Mouse (Mus musculus): ENCODE measurements at regions not wholly inside any gene's neighbourhood (a gene's known extent, or its start where the extent isn't known, plus 50 kb on each side); places are given as distances from the start of the nearest gene placed in this dataset.

DNA sequence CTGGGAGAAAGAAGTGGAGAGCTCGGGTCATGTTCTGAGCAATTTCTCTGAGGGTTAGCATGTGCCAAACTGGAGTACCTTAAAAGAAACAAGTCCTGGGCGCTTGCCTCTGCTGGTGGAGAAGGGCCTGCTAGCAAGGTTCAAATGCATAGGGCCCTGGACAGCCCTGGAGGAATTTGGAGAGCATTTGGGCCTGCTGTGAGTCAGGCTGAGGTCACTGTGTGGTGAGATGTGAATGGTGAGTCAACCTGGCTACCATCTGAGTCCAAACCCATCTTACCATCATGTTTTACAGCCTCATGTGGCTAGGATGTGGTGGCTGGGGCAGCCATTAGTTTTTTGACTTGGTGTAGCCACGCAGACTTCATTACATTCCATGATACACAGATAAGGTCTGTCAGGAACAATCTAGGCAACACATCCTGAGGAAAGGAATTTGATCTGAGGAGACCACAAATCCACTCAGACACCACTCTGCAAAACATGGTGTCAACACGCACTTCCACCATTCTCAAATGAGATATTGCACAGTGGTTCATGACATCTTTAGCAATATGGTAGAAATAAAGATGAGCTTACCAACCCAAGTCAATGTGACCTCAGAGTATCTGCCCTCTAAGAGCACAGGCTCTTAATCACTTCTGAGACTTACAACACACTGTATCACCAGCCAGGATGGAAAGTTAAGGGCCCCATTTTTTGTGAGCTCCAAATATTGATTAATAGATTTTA is 83.1 kb downstream of the Thbs2 start:
- Histone ChIP-seq H3K9me3 (replicated peaks; ENCODE audit: control insufficient read depth, insufficient read depth, low read length, poor library complexity, severe bottlenecking) (no peaks in the 10 kb centered on the region), H3K4me1 (ENCODE audit: control insufficient read depth, insufficient read depth, low read length) (no peaks in the 10 kb centered on the region), H3K36me3 (ENCODE audit: control insufficient read depth, insufficient read depth, low read length, poor library complexity, severe bottlenecking) (no peaks in the 10 kb centered on the region), H3K4me3 (ENCODE audit: low read depth, low read length) (no peak overlapping the region), H3K27ac (ENCODE audit: insufficient read depth, low read length) (no peak overlapping the region), H3K9ac (ENCODE audit: low read depth, poor library complexity, severe bottlenecking) (no peak overlapping the region), H3K27me3 (ENCODE audit: control insufficient read depth, insufficient read depth, low read length, poor library complexity, severe bottlenecking) (no peaks in the 10 kb centered on the region)
- no peak for TF ChIP-seq CTCF (IDR thresholded peaks at IDR 0.05; ENCODE audit: low read depth, low read length)
- TF ChIP-seq POLR2A (IDR thresholded peaks at IDR 0.05; ENCODE audit: insufficient read depth, low read length) = no peak
- TF ChIP-seq EP300 (IDR thresholded peaks at IDR 0.05; ENCODE audit: insufficient read depth, low read depth, low read length) = no peak

DNA sequence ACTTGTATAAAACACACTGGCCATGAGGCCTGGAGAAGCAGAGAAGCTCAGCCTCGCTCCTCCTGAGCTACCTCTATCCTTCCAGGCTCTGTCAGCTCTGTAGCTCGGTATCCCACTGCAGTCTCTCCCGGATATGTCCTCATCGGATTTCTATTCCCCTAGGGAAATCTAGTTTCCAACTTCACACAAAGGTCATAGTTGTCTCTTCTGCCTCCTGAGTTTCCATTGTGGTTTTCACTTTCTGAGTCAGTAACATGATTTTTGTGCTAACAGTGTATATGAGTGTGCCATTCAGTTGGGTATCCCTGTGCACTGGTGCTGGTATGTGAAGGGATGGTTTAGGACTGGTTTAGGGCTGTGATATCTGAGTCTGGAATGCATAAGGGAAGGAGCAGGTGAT is 85.2 kb downstream of the Thbs2 start:
- no peak for TF ChIP-seq EP300 (IDR thresholded peaks at IDR 0.05; ENCODE audit: insufficient read depth, low read depth, low read length)
- no peak for TF ChIP-seq POLR2A (IDR thresholded peaks at IDR 0.05; ENCODE audit: insufficient read depth, low read length)
- TF ChIP-seq CTCF (IDR thresholded peaks at IDR 0.05; ENCODE audit: low read depth, low read length) = no peak
- Histone ChIP-seq H3K36me3 (ENCODE audit: control insufficient read depth, insufficient read depth, low read length, poor library complexity, severe bottlenecking) (no peaks in the 10 kb centered on the region), H3K9me3 (replicated peaks; ENCODE audit: control insufficient read depth, insufficient read depth, low read length, poor library complexity, severe bottlenecking) (no peaks in the 10 kb centered on the region), H3K9ac (ENCODE audit: low read depth, poor library complexity, severe bottlenecking) (no peak overlapping the region), H3K27me3 (ENCODE audit: control insufficient read depth, insufficient read depth, low read length, poor library complexity, severe bottlenecking) (no peaks in the 10 kb centered on the region), H3K27ac (ENCODE audit: insufficient read depth, low read length) (no peak overlapping the region), H3K4me3 (ENCODE audit: low read depth, low read length) (no peak overlapping the region), H3K4me1 (ENCODE audit: control insufficient read depth, insufficient read depth, low read length) (no peaks in the 10 kb centered on the region)

DNA sequence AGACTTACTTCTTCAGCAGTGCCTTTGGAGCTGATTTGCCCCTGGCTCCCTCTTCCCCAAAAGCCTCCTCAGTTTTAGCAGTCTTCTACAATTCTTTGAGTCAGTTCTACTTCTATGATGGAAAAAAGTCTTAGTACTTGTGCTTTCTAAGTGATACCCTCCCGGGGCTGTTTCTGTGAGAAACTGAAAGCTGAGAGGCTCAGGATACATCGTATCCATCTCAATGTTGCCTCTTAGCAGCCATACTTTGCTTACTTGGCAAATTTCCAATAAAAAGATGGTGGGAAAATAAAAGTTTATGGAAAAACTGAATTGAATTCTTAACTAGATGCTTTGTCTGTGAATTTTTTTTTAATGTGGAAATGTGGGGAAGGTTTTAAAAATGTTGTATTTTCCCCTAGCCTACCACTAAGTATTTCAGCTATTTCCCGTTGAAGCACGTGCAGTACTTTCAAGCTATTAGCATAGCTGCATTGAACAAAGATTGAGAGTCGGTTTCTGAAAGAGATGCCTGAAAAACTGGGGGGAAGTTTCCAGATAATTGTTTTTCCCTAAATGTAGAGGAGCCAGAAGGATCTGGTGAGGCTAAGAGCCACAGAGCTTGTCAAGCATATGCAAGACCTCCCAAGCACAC is 87.6 kb downstream of the Thbs2 start:
- Histone ChIP-seq H3K4me3 (ENCODE audit: low read depth, low read length) (no peak overlapping the region), H3K27ac (ENCODE audit: insufficient read depth, low read length) (no peak overlapping the region), H3K9me3 (replicated peaks; ENCODE audit: control insufficient read depth, insufficient read depth, low read length, poor library complexity, severe bottlenecking) (no peaks in the 10 kb centered on the region), H3K36me3 (ENCODE audit: control insufficient read depth, insufficient read depth, low read length, poor library complexity, severe bottlenecking) (no peaks in the 10 kb centered on the region), H3K4me1 (ENCODE audit: control insufficient read depth, insufficient read depth, low read length) (no peaks in the 10 kb centered on the region), H3K27me3 (ENCODE audit: control insufficient read depth, insufficient read depth, low read length, poor library complexity, severe bottlenecking) (no peaks in the 10 kb centered on the region), H3K9ac (ENCODE audit: low read depth, poor library complexity, severe bottlenecking) (no peak overlapping the region)
- TF ChIP-seq EP300 (IDR thresholded peaks at IDR 0.05; ENCODE audit: insufficient read depth, low read depth, low read length) (no peak), POLR2A (IDR thresholded peaks at IDR 0.05; ENCODE audit: insufficient read depth, low read length) (no peak), CTCF (IDR thresholded peaks at IDR 0.05; ENCODE audit: low read depth, low read length) (no peak)

DNA sequence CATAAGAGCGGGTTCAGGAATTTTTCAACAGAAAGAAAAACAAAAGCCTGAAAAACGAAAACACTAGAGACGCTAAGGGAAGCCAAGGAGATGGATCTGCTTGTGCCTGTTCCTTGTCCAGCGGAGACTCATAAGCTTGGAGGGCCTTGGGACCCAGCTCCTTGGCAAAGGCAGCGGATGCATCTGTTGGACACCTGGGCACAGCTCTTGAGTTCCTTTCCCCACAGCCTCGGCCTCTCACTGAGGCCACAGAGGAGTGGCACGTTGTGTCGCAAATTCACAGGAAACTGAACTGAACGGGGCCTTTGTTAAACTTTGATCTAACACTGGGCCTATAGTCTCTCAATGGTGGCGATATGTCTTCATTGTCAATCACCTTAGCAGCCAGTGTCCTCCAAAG is 94.4 kb downstream of the Thbs2 start:
- Histone ChIP-seq H3K27me3 (ENCODE audit: control insufficient read depth, insufficient read depth, low read length, poor library complexity, severe bottlenecking) (no peaks in the 10 kb centered on the region), H3K9ac (ENCODE audit: low read depth, poor library complexity, severe bottlenecking) (no peak overlapping the region), H3K36me3 (ENCODE audit: control insufficient read depth, insufficient read depth, low read length, poor library complexity, severe bottlenecking) (no peaks in the 10 kb centered on the region), H3K27ac (ENCODE audit: insufficient read depth, low read length) (no peak overlapping the region), H3K9me3 (replicated peaks; ENCODE audit: control insufficient read depth, insufficient read depth, low read length, poor library complexity, severe bottlenecking) (no peaks in the 10 kb centered on the region), H3K4me3 (ENCODE audit: low read depth, low read length) (no peak overlapping the region), H3K4me1 (ENCODE audit: control insufficient read depth, insufficient read depth, low read length) (no peaks in the 10 kb centered on the region)
- TF ChIP-seq POLR2A (IDR thresholded peaks at IDR 0.05; ENCODE audit: insufficient read depth, low read length) (no peak), EP300 (IDR thresholded peaks at IDR 0.05; ENCODE audit: insufficient read depth, low read depth, low read length) (no peak), CTCF (IDR thresholded peaks at IDR 0.05; ENCODE audit: low read depth, low read length) (no peak)

DNA sequence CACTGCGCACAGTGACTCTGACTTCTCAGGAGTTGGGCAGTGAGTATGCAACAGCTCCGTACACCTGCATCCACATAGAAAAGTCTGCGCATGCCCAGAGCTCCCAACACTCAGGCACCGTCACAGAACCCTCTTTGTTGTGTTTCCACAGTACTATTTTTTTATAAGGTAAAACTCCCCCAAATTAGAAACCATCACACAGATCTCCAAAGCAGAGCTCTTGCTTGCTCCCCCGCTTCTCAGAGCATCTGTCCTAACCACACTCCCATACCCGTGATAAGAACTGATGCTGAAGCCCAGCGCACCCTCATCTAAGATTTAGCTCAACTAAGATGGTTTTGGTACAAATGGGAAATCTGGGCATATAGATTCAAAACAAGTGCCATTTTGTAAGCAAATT is 97.6 kb downstream of the Thbs2 start:
- H3K27me3 ChIP-seq (ENCODE audit: control insufficient read depth, insufficient read depth, low read length, poor library complexity, severe bottlenecking) = no peaks in the 10 kb centered on the region
- TF ChIP-seq EP300 (IDR thresholded peaks at IDR 0.05; ENCODE audit: insufficient read depth, low read depth, low read length) = no peak
- no peak for TF ChIP-seq POLR2A (IDR thresholded peaks at IDR 0.05; ENCODE audit: insufficient read depth, low read length)
- TF ChIP-seq CTCF (IDR thresholded peaks at IDR 0.05; ENCODE audit: low read depth, low read length) = no peak
- H3K9me3 ChIP-seq (replicated peaks; ENCODE audit: control insufficient read depth, insufficient read depth, low read length, poor library complexity, severe bottlenecking) = no peaks in the 10 kb centered on the region
- no peak overlapping the region for H3K9ac ChIP-seq (ENCODE audit: low read depth, poor library complexity, severe bottlenecking)
- no peak overlapping the region for H3K4me3 ChIP-seq (ENCODE audit: low read depth, low read length)
- H3K36me3 ChIP-seq (ENCODE audit: control insufficient read depth, insufficient read depth, low read length, poor library complexity, severe bottlenecking) = no peaks in the 10 kb centered on the region
- no peak overlapping the region for H3K27ac ChIP-seq (ENCODE audit: insufficient read depth, low read length)
- H3K4me1 ChIP-seq (ENCODE audit: control insufficient read depth, insufficient read depth, low read length) = no peaks in the 10 kb centered on the region

DNA sequence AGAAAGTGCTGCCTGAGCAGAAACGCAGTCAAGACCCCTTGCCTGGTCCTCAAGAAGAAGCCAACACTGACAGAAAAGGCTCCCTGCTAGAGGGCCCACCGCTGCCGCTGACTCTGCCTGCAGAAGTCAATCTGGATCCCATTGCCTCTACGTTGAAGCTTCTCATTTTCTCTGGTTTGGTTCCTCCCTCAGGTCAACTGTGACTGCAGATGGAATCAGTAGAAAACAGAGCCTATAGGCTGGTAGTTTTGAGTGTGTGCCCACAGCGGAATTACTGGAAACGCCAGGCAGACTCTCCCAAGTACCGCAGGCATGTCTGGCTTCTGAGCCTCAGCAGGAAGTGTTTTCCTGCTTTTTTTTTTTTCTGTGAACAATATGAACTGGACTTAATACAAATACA is 98.5 kb downstream of the Thbs2 start:
- TF ChIP-seq CTCF (IDR thresholded peaks at IDR 0.05; ENCODE audit: low read depth, low read length) = no peak
- TF ChIP-seq POLR2A (IDR thresholded peaks at IDR 0.05; ENCODE audit: insufficient read depth, low read length) = no peak
- no peak overlapping the region for H3K9ac ChIP-seq (ENCODE audit: low read depth, poor library complexity, severe bottlenecking)
- H3K36me3 ChIP-seq (ENCODE audit: control insufficient read depth, insufficient read depth, low read length, poor library complexity, severe bottlenecking) = no peaks in the 10 kb centered on the region
- H3K27me3 ChIP-seq (ENCODE audit: control insufficient read depth, insufficient read depth, low read length, poor library complexity, severe bottlenecking) = no peaks in the 10 kb centered on the region
- H3K9me3 ChIP-seq (replicated peaks; ENCODE audit: control insufficient read depth, insufficient read depth, low read length, poor library complexity, severe bottlenecking) = no peaks in the 10 kb centered on the region
- H3K27ac ChIP-seq (ENCODE audit: insufficient read depth, low read length) = no peak overlapping the region
- H3K4me3 ChIP-seq (ENCODE audit: low read depth, low read length) = no peak overlapping the region
- no peaks in the 10 kb centered on the region for H3K4me1 ChIP-seq (ENCODE audit: control insufficient read depth, insufficient read depth, low read length)

Measured in ES-Bruce4 (cell line).